Mouse (Mus musculus) macrophage (primary cell): Measurements from ENCODE around the gene Sema5b. TPM values are rescaled to one million over a fixed set of nuclear protein-coding genes. Genes with fewer than 3 reads are reported as not detected.

Experiments used
- polyA plus RNA-seq: library from polyadenylated mRNA; stranded (reverse); fragments of 250-400 nt; gene quantifications from 3 replicates; pipeline ENCODE4 v1.2.4, GENCODE M21; 2018; ENCODE audit warnings: inconsistent platforms

Sema5b gene
- polyA plus RNA-seq, 1 experiment from 2014 or later, result not detected

Other genes with a start within 250 kb of the Sema5b start
- gene Sec22a, start 177.2 kb upstream of the Sema5b start, polyA plus RNA-seq, result 7.5 to 12.8 TPM (median 12.2 TPM) in 3 replicates
- gene Pdia5, start 50.3 kb upstream of the Sema5b start, polyA plus RNA-seq, result 1.8 to 4.2 TPM (median 2.0 TPM) in 3 replicates
- 7.3 to 17.8 TPM (median 13.7 TPM) in 3 replicates for gene Dirc2, start 228.2 kb downstream of the Sema5b start, polyA plus RNA-seq
- 3.0 to 4.0 TPM (median 3.0 TPM) in 3 replicates for gene Hspbap1, start 229.2 kb downstream of the Sema5b start, polyA plus RNA-seq